In genomic region chr19:56297264-56297663, GRCm38 (mm10) we compare ENCODE assay signal across 9 mouse cellular contexts.
"Had no signal": no experiment of that assay in that cellular context is flagged by ENCODE, and none has a peak within 500 bp of the region (broad histone marks: within the 10 kb centered on the region; RNA-seq: fewer than 3 reads in every experiment).

No protein-coding gene starts in this region.

- DNase-seq: liver, postnatal 0 days; lung, adult 2 months; lung, postnatal 14 days; lung, postnatal 36 days; midbrain, embryonic 14.5 days; right cerebral cortex, postnatal 14 days; thymus, adult 2 months; thymus, postnatal 25 days; thymus, postnatal 4 days had no signal
